28 mouse cellular contexts compared by ENCODE assay signal in genomic region chr11:98187640-98188395, GRCm38 (mm10). TPM values are rescaled to one million over a fixed set of nuclear protein-coding genes. Genes with fewer than 3 reads are reported as not detected.
DNase-seq lines count a peak whose midpoint lies in the region; ATAC-seq lines count a peak whose summit lies in the region.
"Had no signal": no experiment of that assay in that cellular context is flagged by ENCODE, and none has a peak within 500 bp of the region (broad histone marks: within the 10 kb centered on the region; RNA-seq: fewer than 3 reads in every experiment).

No protein-coding gene starts in this region.

- H3K36me3 ChIP-seq in lung, embryonic 16.5 days (ENCODE audit: control insufficient read depth, insufficient read depth, low read length), result peaks cover 22% of the 10 kb centered on the region
- peaks cover 69% of the 10 kb centered on the region for H3K36me3 ChIP-seq in hindbrain, embryonic 13.5 days

- DNase-seq in adrenal gland, adult 8-10 months, result peak; percentile 63
- no peak for DNase-seq in adrenal gland, postnatal 4 days (ENCODE audit: low spot score in 2 of 2)
- peak; percentile 28 to 35 for DNase-seq in adrenal gland, postnatal 36 days
- peak; percentile 78 for DNase-seq in lung, postnatal 36 days
- DNase-seq in urinary bladder, postnatal 14 days (ENCODE audit: low spot score), result no peak
- DNase-seq in ovary, postnatal 14 days (ENCODE audit: low spot score), result no peak
- DNase-seq: cerebellum, adult 9-10 months; embryo, embryonic 11 days; gastrocnemius, adult 2 months; gastrocnemius, postnatal 36 days; heart, postnatal 14 days; kidney, adult 9 months; kidney, postnatal 10 days; layer of hippocampus, postnatal 36 days; left cerebral cortex, postnatal 4 days had no signal

- H3K27me3 ChIP-seq in lung, embryonic 16.5 days (ENCODE audit: control insufficient read depth, insufficient read depth, low read depth, low read length), result no peaks in the 10 kb centered on the region
- H3K27me3 ChIP-seq in hindbrain, embryonic 13.5 days, result no peaks in the 10 kb centered on the region
- H3K27me3 ChIP-seq: embryonic facial prominence, embryonic 12.5 days; lung, embryonic 15.5 days; megakaryocyte, embryonic 14.5 days; midbrain, embryonic 12.5 days; neural tube, embryonic 13.5 days; stomach, embryonic 15.5 days had no signal

- 0 out of 2 replicates have a peak overlapping the region, but pooled peaks have one; percentile 26 for H3K4me2 ChIP-seq in lung, embryonic 16.5 days (ENCODE audit: low read depth, low read length)
- H3K4me2 ChIP-seq in hindbrain, embryonic 13.5 days, result no peak overlapping the region
- H3K4me2 ChIP-seq: embryonic facial prominence, embryonic 12.5 days; lung, embryonic 15.5 days; midbrain, embryonic 12.5 days; neural tube, embryonic 13.5 days; stomach, embryonic 15.5 days had no signal

- WGBS in lung, embryonic 16.5 days, result 76% methylated on average over 9 of the region's 9 CpGs
- 95% methylated on average over 9 of the region's 9 CpGs for WGBS in hindbrain, embryonic 13.5 days

- no peaks in the 10 kb centered on the region for H3K9me3 ChIP-seq in lung, embryonic 16.5 days (ENCODE audit: control insufficient read depth, low read length)
- H3K9me3 ChIP-seq in hindbrain, embryonic 13.5 days, result no peaks in the 10 kb centered on the region
- H3K9me3 ChIP-seq: embryonic facial prominence, embryonic 12.5 days; lung, embryonic 15.5 days; megakaryocyte, embryonic 14.5 days; midbrain, embryonic 12.5 days; neural tube, embryonic 13.5 days; stomach, embryonic 15.5 days had no signal

- no peak overlapping the region; the same call in 1 of the 2 replicates for H3K27ac ChIP-seq in lung, embryonic 16.5 days (ENCODE audit: low read length)
- no peak overlapping the region for H3K27ac ChIP-seq in hindbrain, embryonic 13.5 days
- H3K27ac ChIP-seq: embryonic facial prominence, embryonic 12.5 days; gastrocnemius, adult 2 months; hindbrain, embryonic 10.5 days; liver, embryonic 14.5 days; lung, embryonic 15.5 days; midbrain, embryonic 12.5 days; neural tube, embryonic 13.5 days; stomach, embryonic 15.5 days had no signal

- H3K4me3 ChIP-seq in lung, embryonic 16.5 days (ENCODE audit: low read length), result no peak overlapping the region
- no peak overlapping the region for H3K4me3 ChIP-seq in hindbrain, embryonic 13.5 days
- H3K4me3 ChIP-seq: embryonic facial prominence, embryonic 12.5 days; gastrocnemius, adult 2 months; hindbrain, embryonic 10.5 days; lung, embryonic 15.5 days; megakaryocyte, embryonic 14.5 days; midbrain, embryonic 12.5 days; myocyte; neural tube, embryonic 13.5 days; stomach, embryonic 15.5 days had no signal

- ATAC-seq in lung, embryonic 16.5 days (ENCODE audit: low read depth), result peak; percentile 82
- no peak for ATAC-seq in hindbrain, embryonic 13.5 days (ENCODE audit: low FRiP score)
- ATAC-seq: forebrain, embryonic 14.5 days; hindbrain, embryonic 16.5 days had no signal

- H3K9ac ChIP-seq in lung, embryonic 16.5 days (ENCODE audit: low read length), result no peak overlapping the region
- H3K9ac ChIP-seq in hindbrain, embryonic 13.5 days, result no peak overlapping the region
- H3K9ac ChIP-seq: embryonic facial prominence, embryonic 12.5 days; liver, embryonic 14.5 days; lung, embryonic 15.5 days; midbrain, embryonic 12.5 days; neural tube, embryonic 13.5 days; stomach, embryonic 15.5 days had no signal

- peaks cover 8% of the 10 kb centered on the region for H3K4me1 ChIP-seq in lung, embryonic 16.5 days (replicated peaks; ENCODE audit: control insufficient read depth, insufficient read depth, low read length)
- peaks cover 20% of the 10 kb centered on the region for H3K4me1 ChIP-seq in hindbrain, embryonic 13.5 days (replicated peaks)

RNA-seq across cellular contexts. Expression of gene Med1, which starts 5.3 kb away (rescaled TPM):
- total RNA-seq in adrenal gland, adult 8-10 months (2022), result 10 to 100 TPM; 62.9 to 72.7 (median 66.6) TPM
- 10 to 100 TPM; 60.9 to 62.4 TPM for total RNA-seq in adrenal gland, postnatal 4 days (2021)
- total RNA-seq in adrenal gland, postnatal 36 days (2021), result 10 to 100 TPM; 65.4 to 72.5 TPM
- polyA plus RNA-seq in lung, embryonic 16.5 days (2015; fragmentation: Nextera tagmentation; extraction: Ambion mirVana), result 58.1 and 59.2 TPM in 2 replicates
- polyA plus RNA-seq in hindbrain, embryonic 13.5 days (2015; fragmentation: Nextera tagmentation; extraction: Ambion mirVana), result 67.0 and 67.4 TPM in 2 replicates

RNA-seq across cellular contexts. Expression of gene Cdk12, which starts 15.0 kb away (rescaled TPM):
- 10 to 100 TPM; 41.6 to 57.7 (median 49.9) TPM for total RNA-seq in adrenal gland, adult 8-10 months (2022)
- total RNA-seq in adrenal gland, postnatal 4 days (2021), result 10 to 100 TPM; 50.8 to 53.8 TPM
- 10 to 100 TPM; 42.8 to 50.6 TPM for total RNA-seq in adrenal gland, postnatal 36 days (2021)
- polyA plus RNA-seq in lung, embryonic 16.5 days (2015; fragmentation: Nextera tagmentation; extraction: Ambion mirVana), result 8.5 and 8.8 TPM in 2 replicates
- polyA plus RNA-seq in hindbrain, embryonic 13.5 days (2015; fragmentation: Nextera tagmentation; extraction: Ambion mirVana), result 12.1 and 12.2 TPM in 2 replicates

RNA-seq across cellular contexts. Expression of gene Fbxl20, which starts 37.6 kb away (rescaled TPM):
- 10 to 100 TPM; 37.4 to 45.0 (median 41.1) TPM for total RNA-seq in adrenal gland, adult 8-10 months (2022)
- 10 to 100 TPM; 45.0 to 45.6 TPM for total RNA-seq in adrenal gland, postnatal 4 days (2021)
- 10 to 100 TPM; 31.8 to 42.9 TPM for total RNA-seq in adrenal gland, postnatal 36 days (2021)
- 13.9 and 17.0 TPM in 2 replicates for polyA plus RNA-seq in lung, embryonic 16.5 days (2015; fragmentation: Nextera tagmentation; extraction: Ambion mirVana)
- 26.2 and 30.6 TPM in 2 replicates for polyA plus RNA-seq in hindbrain, embryonic 13.5 days (2015; fragmentation: Nextera tagmentation; extraction: Ambion mirVana)

Comparison
In these comparisons a context has a peak if more than half of its experiments do, and no peak if none do; other contexts are left out.
1. DNase-seq: peak in adrenal gland, adult 8-10 months (single experiment), adrenal gland, postnatal 36 days (2 of 2) and lung, postnatal 36 days (single experiment); none in adrenal gland, postnatal 4 days (0 of 2), urinary bladder, postnatal 14 days (single experiment) and ovary, postnatal 14 days (single experiment).